Mouse (Mus musculus): ENCODE measurements around the gene Nptx1.
A peak's percentile ranks its signal among the peaks of the same experiment; 100 is the strongest.

Gene Nptx1

GRCm38 (mm10) chr11:119522779-119523178 lies 24.8 kb downstream of the Nptx1 start:
- no peak for DNase-seq (ENCODE audit: low read depth)

- DNase-seq (ENCODE audit: low read depth): no peak
Measured at GRCm38 (mm10) chr11:119521920-119522710, 25.4 kb downstream of the Nptx1 start.

- DNase-seq (ENCODE audit: low read depth): no peak
Measured at GRCm38 (mm10) chr11:119520713-119521063, 26.9 kb downstream of the Nptx1 start.

GRCm38 (mm10) chr11:119520005-119520712 lies 27.4 kb downstream of the Nptx1 start:
- no peak for DNase-seq (ENCODE audit: low read depth)

- DNase-seq (ENCODE audit: low read depth): no peak
Measured at GRCm38 (mm10) chr11:119519387-119519786, 28.2 kb downstream of the Nptx1 start.

- DNase-seq (ENCODE audit: low read depth): peak; percentile 38
Measured at GRCm38 (mm10) chr11:119516677-119517361, 30.7 kb downstream of the Nptx1 start.

GRCm38 (mm10) chr11:119515823-119516676 lies 31.5 kb downstream of the Nptx1 start:
- DNase-seq (ENCODE audit: low read depth): no peak

- no peak for DNase-seq (ENCODE audit: low read depth)
Measured at GRCm38 (mm10) chr11:119514967-119515636, 32.5 kb downstream of the Nptx1 start.

- no peak for DNase-seq (ENCODE audit: low read depth)
Measured at GRCm38 (mm10) chr11:119514108-119514860, 33.3 kb downstream of the Nptx1 start.

- no peak for DNase-seq (ENCODE audit: low read depth)
Measured at GRCm38 (mm10) chr11:119513038-119513659, 34.4 kb downstream of the Nptx1 start.

- DNase-seq (ENCODE audit: low read depth): no peak
Measured at GRCm38 (mm10) chr11:119509165-119509776, 38.3 kb downstream of the Nptx1 start.

GRCm38 (mm10) chr11:119507772-119508171 lies 39.8 kb downstream of the Nptx1 start:
- no peak for DNase-seq (ENCODE audit: low read depth)

- DNase-seq (ENCODE audit: low read depth): no peak
Measured at GRCm38 (mm10) chr11:119506386-119506785, 41.2 kb downstream of the Nptx1 start.

GRCm38 (mm10) chr11:119503675-119504074 lies 43.9 kb downstream of the Nptx1 start:
- peak; percentile 57 for DNase-seq (ENCODE audit: low read depth)

- DNase-seq (ENCODE audit: low read depth): no peak
Measured at GRCm38 (mm10) chr11:119500011-119500410, 47.5 kb downstream of the Nptx1 start.

- no peak for DNase-seq (ENCODE audit: low read depth)
Measured at GRCm38 (mm10) chr11:119499297-119499696, 48.3 kb downstream of the Nptx1 start.

- no peak for DNase-seq (ENCODE audit: low read depth)
Measured at GRCm38 (mm10) chr11:119497451-119497850, 50.1 kb downstream of the Nptx1 start.

- no peak for DNase-seq (ENCODE audit: low read depth)
Measured at GRCm38 (mm10) chr11:119496147-119496546, 51.4 kb downstream of the Nptx1 start.

GRCm38 (mm10) chr11:119493516-119493915 lies 54.0 kb downstream of the Nptx1 start:
- DNase-seq (ENCODE audit: low read depth): no peak

GRCm38 (mm10) chr11:119492830-119493229 lies 54.7 kb downstream of the Nptx1 start:
- peak; percentile 50 for DNase-seq (ENCODE audit: low read depth)

Measured in 416B (cell line).